Mouse (Mus musculus) hindlimb bud, embryonic 11.5 days (tissue): ENCODE data around the gene Stx1b.
"Not testable (repeated sequence)": the region's sequence is repeated elsewhere in the genome, so short reads cannot be mapped to it uniquely, and the experiment has no call there.

Source experiments
- DNase-seq: peaks from one replicate; pipeline ENCODE4 v3.0.0-alpha.2; 2012; ENCODE audit warnings: low read depth, low spot score; ENCODE audit errors: extremely low spot score

The Stx1b gene

DNA sequence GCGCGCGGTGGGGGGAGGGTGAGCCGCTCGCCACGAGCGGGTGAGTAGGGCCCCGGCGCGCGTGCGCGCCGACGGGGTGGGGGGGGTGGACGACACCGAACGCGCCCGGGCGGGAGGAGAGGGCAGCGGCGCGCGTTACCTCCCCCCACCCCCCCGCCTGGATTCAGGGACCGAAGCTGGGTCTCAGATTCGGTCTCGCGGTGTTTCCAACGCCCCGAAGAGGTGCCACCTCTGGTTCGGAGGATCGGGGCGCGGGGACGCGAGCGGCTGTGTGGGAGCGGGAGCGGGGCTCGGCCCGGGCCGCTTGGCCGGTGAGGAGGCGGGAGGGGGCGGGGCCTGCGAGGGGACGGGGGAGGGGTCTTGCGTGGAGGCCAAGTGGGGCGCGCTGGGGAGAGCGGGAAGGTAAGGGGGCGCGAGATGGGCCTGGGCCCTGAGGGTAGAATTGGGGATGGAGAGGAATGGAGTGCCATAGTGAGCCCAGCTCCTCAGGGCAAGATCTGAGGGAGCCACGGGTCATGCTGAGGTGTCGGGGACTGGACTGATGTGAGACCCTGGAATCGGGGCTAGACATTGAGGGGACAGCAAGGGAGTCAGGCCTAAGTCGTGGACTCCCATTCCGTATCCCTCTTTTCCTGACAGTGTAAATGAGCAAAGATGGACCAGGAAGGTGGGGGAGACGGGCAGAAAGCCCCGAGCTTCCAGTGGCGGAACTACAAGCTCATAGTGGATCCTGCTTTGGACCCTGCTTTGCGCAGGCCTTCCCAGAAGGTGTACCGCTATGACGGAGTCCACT, 46.7 kb downstream of the Stx1b start:
- no peak for DNase-seq

DNA sequence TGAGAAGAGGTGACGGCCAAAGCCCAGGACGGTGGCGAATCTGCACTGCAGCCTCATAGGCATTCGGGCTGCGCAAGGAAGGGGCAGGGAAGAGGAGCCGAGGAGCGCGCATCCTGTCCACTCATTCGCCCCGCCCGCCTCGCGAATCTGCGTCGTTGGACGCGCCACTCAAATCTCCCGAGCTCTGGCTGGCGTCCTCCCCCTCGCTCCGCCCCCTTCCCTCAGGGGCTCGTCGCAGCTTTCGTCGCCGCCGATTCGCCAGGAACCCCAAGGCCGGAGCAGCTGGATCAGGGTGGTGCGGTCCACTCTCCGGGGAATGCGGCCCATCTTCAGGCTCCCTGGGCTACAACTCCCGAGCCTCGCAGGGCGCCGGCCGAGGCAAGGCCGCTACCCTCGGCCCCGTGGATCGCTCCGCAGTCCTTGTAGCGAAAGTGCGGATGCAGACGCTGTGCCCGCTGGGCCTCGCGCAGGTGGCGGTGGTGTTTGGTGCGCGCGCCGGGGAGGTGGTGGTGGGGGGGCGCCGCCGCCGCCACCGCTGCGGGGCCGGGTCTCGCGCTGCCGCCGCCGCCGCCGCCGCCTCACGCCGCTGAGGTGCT, 47.4 kb downstream of the Stx1b start:
- peak; percentile 70 for DNase-seq

DNA sequence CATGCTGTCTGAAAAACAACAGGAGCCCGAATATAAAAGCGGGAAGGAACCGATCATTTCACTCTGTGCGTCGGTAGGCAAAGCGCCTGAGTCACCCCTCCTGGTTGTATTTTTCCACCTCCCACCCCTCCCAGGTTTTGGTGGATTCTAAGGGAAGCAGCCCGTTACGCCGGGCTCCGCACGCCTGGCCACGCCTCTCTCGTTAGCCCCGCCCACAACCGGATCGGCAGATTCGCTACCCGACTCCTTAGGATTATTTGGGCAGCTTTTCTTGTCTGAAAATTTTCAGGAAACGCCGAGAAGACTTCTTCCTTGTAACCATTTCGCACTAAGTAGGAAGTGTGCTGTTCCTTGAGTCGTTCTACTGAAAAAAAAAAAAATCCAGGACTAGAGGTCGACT, 47.9 kb downstream of the Stx1b start, which contains the start of gene Setd1a:
Setd1a (plus strand) TSS at position 245 of the 400 bp plus-strand sequence.
- peak; percentile 66 for DNase-seq

DNA sequence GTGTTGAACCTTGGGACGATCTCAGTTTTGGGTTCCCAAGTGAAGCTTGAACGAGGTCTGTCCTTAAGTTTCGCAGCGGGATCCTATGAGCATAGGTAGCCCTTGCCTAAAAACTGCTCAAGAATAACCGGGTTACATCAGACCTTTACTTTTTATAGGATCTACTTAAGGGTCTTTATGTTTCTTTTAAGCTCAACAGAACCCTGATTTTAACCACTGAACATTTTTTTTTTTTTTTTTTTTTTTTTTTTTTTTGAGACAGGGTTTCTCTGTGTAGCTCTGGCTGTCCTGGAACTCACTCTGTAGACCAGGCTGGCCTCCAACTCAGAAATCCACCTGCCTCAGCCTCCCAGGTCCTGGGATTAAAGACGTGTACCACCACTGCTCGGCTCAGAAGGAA, 48.5 kb downstream of the Stx1b start:
- not testable (repeated sequence) for DNase-seq

DNA sequence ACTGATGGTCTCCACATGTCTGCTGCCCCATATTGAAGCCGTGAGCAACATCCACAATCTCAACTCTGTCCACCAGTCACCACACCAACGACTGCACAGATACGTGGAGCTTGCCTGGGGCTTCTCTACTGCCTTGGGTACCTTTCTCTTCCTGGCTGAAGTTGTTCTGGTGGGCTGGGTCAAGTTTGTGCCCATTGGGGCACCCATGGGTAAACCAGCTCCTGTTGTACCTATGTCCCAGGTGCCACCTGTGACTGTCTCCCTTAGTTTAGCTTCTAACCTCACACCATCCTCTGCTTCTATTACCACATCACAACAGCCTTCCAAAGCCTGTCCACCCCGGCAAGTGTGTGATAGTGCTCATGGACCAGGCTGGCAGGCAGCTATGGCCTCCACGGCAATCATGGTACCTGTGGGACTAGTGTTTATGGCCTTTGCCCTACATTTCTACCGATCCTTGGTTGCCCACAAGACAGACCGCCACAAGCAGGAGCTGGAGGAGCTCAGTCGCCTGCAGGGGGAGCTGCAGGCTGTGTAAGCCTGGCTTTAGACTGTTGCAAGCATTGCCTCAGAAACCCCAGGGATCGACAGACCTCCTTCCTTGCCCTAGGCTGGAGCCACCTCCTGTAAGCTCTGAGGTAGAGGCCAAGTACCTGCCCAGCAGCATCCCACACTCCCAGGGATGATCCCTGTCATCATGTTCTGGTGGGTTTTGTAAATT, 50.5 kb downstream of the Stx1b start:
- peak; percentile 66 for DNase-seq

DNA sequence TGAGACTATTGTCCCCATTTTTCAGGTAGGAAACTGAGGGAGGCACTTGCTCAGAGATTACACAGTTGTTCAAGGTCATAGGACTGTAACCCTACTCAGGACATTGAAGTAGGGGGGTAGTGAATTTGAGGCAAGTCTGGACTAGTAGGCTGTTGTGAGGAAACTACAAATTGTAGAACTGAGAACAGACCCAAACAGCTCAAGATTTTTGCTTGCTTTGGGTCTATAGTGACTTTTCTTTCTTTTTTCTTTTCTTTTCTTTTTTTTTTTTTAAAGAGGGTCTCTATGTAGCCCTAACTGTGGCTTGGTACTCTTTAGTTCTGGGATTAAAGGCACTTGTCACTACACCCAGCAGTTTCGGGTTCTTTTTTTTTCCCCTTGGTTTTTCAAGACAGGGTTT, 51.8 kb downstream of the Stx1b start:
- no peak for DNase-seq

DNA sequence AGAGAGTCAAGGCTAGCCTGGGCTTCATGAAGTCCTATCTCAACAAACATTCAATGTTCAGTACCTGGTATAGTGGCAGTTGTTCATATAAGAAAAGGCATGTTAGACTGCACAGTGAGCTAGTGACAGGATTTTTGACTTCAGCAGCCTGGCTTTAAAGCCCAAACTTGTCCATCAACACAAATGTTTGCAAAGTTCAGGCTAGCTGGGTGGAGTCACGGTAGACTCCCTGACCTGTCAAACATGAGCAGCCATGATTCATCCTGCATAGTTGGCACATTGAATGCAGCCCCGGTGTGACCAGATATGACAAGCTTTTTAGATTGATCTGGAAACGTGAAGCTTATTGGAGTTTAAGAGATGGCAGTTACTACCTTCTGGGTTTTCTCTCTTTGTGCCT, 52.3 kb downstream of the Stx1b start:
- no peak for DNase-seq

DNA sequence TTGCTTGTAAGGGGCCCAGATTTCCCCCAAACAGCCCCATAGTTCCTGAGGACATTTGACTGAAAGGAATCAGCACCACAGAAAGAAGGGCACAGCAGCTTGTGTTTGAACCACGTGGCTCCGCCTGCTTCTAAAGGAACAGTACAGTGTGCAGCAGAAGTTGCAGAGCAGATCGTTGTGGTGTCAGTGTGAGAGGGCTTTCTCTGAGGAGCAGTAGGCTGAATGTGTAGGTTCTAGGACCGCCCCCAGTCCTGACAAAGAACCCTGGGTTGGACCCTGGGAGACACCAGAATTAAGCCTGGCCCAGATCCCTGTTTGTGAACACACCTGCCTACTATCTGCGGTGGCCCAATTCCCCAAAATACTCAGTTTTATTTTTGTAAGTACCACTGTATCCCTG, 53.1 kb downstream of the Stx1b start:
- DNase-seq: no peak

DNA sequence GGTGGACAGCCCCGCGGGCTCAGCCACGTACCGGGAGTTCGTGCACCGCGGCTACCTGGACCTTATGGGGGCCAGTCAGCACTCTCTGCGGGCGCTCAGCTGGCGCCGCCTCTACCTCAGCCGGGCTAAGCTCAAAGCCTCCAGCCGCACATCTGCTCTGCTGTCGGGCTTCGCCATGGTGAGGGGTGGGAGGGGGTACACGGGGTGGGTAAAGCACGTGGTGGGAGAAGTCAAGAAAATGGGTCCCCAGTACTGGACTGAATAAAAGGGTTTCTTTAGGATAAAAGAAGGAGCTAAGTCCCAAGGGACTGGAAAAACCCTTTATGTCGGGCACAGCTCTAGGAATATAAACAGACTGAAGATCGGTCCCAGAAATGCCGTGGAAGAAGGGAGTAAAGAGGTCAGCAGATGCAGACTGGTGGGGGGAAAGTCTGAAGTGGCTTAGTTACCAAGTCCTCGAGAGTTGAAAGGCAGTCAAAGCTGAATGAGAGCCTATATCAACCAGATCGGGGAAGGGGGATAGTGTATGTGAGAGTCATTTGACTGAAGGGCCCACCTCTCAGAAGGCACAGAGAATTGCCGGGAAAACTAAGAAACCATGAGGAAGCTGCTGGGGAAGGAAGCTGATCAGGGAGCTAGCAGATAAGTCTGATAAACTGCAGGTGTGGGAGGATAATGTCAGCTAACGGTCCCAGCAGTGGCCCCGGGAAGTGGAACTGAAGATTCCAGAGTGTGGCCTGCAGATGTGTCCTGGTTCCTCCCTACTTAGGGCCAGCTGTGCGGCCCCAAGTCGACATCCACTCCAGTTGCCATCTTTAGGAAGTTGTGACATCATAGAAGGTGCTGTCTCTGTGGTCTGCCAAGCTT, 54.1 kb downstream of the Stx1b start:
- DNase-seq: no peak

DNA sequence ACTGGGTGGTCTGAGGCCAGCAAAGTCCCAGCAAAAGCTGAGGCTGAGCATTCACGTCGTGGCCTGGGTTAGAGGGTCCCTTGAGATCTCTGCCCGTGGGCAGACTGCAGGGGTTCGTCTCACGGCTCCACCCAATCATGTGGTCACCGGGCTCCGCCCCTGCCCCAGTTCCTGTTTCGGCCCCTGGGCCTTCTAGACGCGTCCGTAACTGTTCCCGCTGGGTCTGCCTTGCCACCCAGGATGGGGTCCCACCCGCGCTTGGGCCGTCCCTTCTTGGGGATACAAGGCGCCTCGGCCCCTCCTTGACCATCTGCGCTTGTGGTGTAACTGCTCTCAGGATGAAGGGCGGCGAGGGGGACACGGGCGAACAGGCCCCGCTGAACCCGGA, 54.7 kb downstream of the Stx1b start, which contains the start of gene Orai3:
Orai3 (plus strand) TSS at position 165 of the 388 bp plus-strand sequence.
- no peak for DNase-seq

DNA sequence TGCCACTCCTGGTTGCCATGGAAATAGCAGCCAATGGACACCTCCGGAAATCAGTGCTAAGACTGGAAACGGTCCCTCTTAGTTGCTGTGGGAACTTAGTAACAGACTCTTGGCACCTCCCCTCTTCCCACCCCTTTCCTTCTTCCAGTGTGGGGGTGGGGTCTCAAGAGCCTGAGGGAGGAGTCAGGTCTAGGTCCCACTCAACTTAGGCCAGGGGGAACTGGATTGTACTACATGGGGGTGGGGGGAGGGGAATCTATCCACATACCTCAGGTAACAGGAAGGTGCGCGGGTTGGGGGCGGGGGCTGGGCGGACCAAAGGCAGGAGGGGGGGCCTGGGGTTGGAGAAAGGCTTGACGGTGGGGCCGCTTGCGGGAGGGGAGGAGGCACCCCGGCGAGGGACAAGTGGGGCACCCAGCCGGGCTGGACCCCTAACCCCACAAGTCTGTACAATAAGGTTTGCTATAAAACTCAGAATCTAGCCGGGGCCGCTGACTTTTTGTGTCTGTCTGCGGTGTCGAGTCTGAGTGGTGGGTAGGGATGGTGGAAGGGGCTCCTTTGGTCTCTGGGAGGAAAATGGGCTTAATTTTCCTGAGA, 55.3 kb downstream of the Stx1b start:
- peak; percentile 96 for DNase-seq

DNA sequence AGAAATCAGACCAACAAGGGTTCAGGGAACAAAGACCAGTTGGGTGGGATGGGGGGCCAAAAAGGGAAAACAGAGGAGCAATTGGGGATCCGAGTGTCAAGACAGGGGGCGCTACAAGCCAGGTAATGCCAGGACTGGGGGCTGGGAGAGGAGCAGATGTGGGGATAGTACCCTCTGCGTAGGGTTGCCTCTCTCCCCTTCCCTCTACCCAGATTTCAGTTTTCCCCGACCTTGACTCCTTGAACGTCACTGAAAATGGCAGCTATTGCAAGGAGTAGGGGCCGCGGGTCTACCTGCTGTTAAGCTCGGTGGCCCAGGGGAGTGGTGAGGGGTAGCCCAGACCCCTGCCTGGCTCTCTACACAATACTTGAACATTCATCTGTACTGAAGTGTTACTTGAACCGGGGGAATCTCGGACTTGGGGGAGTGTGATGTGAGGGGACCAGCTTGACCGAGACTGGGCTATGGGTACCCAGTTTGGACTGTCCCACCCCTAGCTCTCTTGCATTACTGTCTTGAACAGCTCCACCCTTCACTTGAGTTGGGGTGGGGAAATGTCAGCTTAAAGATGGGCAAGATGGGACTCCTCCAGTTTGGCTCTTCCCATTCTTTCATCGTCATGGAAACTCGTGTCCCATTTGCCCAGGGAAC, 55.9 kb downstream of the Stx1b start:
- no peak for DNase-seq

DNA sequence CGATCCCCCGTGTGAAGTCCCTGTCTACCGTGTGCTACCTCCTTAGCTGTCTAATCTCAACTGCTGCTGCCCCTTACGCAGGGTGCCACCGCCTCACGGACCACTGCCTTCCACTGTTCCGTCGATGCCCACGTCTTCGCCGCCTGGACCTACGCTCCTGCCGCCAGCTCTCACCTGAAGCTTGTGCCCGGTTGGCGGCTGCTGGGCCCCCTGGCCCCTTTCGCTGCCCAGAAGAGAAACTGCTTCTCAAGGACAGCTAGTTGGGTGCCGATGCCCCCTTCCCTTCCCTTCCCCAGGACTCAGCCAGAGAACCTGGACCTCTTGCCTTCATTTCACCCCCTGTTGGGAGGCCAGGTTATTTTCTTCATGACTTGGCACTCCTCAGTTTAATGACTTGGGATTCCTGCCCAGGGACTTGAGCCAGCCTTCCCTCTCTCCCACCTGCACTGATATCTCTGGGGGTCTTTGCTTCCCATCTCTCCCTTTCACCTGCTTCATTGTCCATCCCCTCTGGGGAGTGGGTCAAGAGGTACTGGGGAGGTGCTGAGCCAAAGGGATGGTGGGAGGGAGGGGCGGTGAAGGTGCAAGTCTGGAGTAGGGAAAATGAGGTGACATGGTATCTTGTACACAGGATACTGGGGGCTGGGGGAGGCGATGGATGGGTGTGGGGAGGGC, 56.5 kb downstream of the Stx1b start:
- DNase-seq: no peak

DNA sequence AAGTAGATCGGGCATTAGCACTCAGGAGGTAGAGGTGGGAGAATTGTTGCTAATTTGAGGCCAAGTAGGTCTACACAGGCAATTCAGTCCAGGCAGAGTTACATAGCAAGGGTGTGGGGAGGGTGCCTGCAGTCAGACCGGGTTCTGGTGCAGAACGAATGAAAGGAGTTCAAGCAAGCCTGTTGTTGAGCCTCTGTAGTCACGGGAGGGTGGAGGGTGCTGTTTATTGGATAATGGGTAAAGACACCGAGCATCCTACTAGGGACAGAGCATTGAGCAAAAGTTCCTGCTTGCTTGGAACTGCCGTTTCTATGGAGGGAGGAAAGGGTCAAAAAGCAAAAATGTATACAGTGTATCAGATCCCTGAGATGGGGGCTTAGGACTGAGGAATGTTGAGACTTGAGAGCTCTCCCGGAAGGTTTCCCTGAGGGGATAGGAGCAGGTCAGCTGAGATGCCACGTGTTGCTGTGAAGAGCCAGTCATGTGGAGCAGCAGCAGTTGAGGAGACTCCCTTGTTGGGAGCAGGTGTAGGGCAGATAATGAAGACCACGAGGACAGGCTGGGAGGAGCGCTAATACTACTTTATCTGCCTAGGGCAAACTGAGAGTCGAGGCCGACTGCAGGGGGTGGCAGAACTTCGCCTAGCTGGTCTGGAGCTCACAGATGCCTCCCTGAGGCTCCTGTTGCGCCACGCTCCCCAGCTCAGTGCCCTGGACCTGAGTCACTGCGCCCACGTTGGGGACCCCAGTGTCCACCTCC, 57.3 kb downstream of the Stx1b start:
- no peak for DNase-seq

DNA sequence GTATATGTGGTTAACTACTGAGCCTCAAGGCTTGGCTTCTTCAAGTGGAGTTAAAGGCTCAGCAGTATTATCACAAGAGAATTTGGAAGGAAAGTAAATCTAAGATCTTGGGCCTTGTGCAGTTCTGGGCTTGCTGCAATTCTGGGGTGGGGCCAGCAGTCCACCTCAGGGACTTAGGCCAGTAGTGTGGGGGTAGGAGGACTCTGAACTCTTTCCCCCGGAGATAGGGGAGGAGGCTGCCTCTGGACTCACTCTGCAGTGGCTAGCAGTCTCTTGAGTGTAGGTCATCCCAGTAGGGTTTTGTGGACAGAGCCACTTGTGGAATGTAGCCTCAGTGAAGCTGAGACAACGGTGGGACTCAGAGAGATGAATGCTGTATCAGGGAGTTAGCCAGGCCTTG, 58.6 kb downstream of the Stx1b start:
- no peak for DNase-seq

DNA sequence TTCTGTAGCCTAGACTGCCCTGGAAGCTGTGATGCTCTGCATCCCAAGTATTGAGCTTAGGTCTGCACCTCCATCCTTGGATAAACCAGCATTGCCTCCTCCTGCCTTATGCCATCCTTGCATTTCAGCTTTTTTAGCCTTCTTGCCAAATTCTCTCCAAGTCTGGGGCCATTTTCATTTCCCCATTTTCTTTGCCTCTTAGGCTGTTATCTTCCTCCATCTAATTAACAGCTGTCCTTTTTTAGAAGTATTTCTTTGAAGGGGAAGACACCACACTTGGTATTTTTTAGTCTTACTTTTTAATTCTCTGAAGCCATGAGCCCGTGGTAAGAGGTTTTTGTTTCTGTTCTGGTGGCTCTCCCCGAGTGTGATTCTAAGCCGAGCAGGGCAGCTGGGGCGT, 60.7 kb downstream of the Stx1b start:
- no peak for DNase-seq

DNA sequence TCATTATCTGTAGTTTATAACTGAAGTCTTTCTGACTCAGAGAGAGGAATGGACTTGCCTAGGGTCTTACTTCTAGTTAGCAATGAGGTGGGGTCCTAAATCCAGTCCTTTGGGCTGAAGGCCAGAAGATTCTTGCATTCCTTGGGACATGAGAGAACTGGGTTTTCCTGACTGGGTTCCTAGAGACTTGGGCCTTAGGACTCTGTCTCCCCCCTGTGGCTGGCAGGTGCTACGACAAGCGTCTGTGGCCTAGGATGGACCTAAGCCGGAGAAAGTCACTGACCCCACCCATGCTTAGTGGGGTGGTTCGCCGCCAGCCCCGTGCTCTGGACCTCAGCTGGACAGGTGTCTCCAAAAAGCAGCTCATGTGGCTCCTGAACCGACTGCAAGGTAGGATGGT, 63.3 kb downstream of the Stx1b start:
- DNase-seq: no peak

DNA sequence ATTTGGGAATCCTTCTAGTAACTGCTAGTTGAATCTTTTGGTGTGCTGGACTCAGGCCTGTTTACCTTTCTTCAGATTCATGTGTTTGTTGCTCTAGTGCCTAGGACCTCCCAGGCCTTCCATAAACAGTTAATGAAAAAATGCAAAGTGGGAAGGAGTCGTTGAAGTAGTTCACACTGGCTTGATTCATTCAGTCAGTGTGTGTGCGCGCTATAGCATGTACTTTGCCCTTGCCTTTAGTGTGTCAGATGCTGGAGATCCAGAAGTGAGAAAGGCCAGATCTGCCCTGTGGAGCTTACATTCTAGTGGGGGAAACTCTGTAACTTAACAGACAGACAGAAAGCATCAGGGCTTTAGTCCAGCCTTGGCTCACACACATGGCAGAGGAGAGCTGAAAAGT, 63.9 kb downstream of the Stx1b start:
- DNase-seq: no peak

DNA sequence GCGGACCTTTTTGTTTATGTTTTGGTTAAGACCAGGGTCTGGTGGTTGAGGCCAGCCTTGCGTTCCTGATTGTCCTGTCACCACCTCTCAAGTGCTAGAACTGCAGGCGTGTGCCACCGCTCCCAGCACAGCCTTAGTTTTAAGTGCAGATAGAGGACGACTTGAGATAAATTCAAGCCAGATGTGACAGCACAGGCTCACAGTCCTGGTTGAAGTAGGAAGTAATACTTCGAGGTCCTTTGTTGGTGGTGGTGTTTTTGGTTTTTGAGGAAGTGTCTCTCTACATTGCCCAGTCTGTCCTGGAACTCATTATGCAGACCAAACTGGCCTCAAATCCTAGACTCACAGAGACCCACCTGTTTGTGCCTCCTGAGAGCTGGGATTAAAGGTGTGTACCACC, 64.6 kb downstream of the Stx1b start:
- DNase-seq: no peak
